Mouse (Mus musculus): ENCODE results near the gene Prpf3.
"Not testable (repeated sequence)": the region's sequence is repeated elsewhere in the genome, so short reads cannot be mapped to it uniquely, and the experiment has no call there.

Gene Prpf3

GRCm38 (mm10) chr3:95855502-95856089 is at the start of gene Prpf3:
Gene Prpf3, minus strand, starts transcription at chr3:95855885.
- peak; percentile 87 for DNase-seq (ENCODE audit: low read depth, low spot score)

DNA sequence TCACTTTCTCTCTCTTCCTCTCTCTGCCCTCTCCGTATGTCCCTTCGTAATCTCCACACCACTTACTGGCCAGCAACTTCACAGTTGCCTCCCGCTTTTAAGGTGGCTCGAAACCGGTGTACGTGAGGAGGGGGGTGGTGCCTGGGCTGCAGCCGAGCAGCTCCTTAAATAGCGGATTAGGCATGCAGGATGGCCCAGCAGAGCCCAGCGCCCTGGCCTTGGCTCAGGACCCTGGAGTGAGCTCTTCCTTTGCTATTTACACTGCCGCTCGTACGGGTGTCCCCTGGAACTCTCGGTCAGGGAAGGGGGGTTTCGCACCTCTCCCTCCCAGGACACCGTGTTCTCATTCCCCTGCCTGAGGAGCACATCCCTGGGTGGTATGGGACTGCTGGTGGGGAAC is 48.9 kb upstream of the Prpf3 start, which contains the start of gene Car14:
Gene Car14 (minus strand): TSS at position 124 of the 400 bp plus-strand sequence.
- no peak for DNase-seq (ENCODE audit: low read depth, low spot score)

DNA sequence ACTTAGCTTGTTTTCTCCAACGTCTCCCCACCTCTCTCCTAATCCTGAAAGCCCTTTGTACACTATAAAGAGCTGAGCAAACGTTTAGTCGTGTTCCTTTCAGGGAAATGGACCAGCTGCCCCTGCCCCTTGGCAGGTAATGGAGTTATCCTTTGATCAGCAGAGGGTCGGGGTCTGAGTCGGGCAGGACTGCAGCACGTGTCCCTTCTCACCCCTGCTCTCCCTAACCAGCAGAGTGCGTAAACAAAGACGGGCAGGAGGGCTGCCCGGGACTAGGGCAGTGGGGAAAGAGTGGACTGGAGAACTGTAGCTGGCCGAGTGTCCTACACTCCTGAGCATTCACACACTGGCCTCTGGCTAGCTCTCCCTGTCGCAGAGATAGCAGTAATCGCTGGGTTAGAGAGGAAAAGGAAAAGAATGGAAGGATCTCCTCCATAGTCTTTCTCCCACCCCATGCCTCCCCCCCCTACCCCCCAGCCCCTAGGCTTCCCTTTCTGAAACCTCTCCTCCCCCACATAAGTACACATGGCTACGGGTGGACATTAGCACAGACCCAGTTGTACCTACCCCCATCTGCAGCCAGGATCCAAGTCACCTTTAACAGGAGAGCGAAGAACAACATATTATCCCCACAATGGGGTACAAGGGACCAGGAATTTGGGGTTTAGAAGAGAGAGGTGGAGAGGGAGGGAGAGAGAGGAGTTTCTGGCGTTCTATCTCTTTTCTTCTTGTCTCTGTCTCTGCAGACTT is 48.2 kb upstream of the Prpf3 start:
- DNase-seq (ENCODE audit: low read depth, low spot score) = no peak

DNA sequence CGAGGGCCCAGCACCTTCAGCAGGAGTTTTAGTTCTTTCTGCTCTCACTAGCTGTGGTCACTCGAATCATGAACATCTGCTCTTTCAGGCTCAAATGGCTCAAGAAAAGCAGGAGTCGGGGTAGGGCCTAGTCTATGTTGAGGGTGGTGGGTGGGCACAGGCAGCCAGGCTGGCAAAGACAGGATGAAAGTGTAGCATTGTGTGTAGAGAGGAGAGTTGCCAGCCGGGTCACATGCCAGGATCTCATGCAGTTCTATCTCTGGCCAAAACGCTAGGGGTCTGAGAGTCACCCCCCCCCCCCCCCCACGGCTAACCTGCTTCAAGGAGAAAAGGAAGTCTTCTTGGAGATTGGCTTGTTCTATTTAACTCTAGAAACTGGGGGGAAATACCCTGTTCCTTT is 47.0 kb upstream of the Prpf3 start:
- no peak for DNase-seq (ENCODE audit: low read depth, low spot score)

GRCm38 (mm10) chr3:95902373-95902625 is 46.6 kb upstream of the Prpf3 start:
- no peak for DNase-seq (ENCODE audit: low read depth, low spot score)

- no peak for DNase-seq (ENCODE audit: low read depth, low spot score)
Measured at GRCm38 (mm10) chr3:95901616-95902372, 46.1 kb upstream of the Prpf3 start.

DNA sequence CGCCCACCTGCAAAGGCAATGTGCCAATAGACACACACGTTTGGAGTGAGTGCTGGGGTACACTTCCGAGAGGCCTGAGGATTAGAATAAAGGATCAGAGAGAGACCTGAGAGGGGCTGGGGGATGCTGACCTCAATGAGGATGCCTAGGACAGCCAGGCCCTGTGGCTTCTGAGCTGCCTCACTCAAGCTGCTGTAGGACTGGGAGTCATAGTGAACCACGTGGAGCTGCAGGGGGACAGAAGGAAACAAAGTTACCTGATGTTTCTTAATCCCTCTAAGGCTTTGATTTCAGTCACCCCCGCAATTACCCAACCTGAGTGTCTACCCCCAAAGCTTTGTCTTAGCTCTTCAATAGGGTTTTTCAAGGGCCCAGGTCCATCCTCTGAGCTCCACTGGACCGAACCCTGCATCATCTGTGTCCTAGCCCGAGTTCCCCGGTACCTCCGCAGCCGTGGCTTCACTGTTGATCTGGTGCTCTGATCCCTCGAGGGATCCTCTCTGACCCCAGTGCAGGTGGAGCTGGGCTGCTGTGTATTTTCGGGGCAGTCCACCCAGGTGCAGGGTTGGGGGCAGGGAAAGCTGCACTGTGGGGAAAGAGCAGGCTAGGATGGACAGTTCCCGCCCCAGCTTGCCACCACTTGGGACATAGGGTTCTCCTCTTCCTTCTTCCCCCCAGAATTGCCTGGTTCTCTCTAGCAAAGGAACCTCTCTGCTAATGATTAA is 44.3 kb upstream of the Prpf3 start:
- DNase-seq (ENCODE audit: low read depth, low spot score) = no peak

DNA sequence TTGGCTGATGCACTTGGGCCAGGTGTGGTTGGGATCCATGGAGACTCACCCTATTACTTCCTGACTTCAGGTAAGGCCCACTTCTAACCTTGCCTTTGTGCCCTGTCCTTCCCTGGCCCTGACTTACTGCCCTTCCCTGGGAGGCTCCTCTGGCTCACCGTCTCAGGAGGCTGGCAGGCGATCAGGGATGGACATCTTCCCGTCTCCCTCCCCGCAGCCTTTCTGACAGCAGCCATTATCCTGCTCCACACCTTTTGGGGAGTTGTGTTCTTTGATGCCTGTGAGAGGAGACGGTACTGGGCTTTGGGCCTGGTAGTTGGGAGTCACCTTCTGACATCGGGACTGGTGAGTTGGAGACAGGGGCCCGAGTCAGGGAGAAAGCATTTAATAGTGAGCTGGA is 39.8 kb upstream of the Prpf3 start:
- not testable (repeated sequence) for DNase-seq (ENCODE audit: low read depth, low spot score)

GRCm38 (mm10) chr3:95894317-95895160 is 38.9 kb upstream of the Prpf3 start:
- no peak for DNase-seq (ENCODE audit: low read depth, low spot score)

DNA sequence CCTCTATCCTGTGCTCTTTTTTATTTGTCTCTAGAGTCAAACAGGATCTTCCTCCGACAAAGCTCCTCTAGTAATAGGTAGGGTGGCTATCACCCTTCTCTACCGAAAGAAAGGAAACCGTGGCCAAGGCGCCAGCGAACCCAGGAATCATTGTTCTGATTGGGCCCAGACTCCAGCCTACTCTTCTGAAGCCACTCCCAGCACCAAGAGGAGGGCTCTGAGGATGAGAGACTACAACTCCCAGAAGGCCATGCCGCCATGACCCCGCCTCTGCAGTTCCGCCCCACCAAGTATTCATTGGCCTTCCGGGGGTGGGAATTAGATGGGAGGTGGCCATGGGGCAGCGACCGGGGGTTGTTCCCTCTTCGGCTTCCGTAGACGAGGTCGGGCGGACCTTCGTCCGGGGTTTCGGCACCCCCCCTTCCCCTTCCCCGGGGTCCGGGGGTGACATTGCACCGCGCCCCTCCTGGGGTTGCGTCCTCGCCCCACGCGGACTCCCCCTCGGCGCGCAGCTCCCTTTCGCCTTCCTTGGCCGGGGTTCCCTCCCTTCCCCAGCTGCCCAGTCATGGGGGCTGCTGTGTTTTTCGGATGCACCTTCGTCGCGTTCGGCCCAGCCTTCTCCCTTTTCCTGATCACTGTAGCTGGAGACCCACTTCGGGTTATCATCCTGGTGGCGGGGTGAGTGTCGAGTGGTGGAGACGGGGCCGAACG is 38.1 kb upstream of the Prpf3 start, which contains the start of gene Aph1a:
Gene Aph1a (plus strand): TSS at position 364 of the 711 bp plus-strand sequence.
- peak; percentile 87 for DNase-seq (ENCODE audit: low read depth, low spot score)

GRCm38 (mm10) chr3:95893126-95893525 is 37.4 kb upstream of the Prpf3 start:
- DNase-seq (ENCODE audit: low read depth, low spot score) = no peak

GRCm38 (mm10) chr3:95892066-95893052 is 36.7 kb upstream of the Prpf3 start:
- no peak for DNase-seq (ENCODE audit: low read depth, low spot score)

DNA sequence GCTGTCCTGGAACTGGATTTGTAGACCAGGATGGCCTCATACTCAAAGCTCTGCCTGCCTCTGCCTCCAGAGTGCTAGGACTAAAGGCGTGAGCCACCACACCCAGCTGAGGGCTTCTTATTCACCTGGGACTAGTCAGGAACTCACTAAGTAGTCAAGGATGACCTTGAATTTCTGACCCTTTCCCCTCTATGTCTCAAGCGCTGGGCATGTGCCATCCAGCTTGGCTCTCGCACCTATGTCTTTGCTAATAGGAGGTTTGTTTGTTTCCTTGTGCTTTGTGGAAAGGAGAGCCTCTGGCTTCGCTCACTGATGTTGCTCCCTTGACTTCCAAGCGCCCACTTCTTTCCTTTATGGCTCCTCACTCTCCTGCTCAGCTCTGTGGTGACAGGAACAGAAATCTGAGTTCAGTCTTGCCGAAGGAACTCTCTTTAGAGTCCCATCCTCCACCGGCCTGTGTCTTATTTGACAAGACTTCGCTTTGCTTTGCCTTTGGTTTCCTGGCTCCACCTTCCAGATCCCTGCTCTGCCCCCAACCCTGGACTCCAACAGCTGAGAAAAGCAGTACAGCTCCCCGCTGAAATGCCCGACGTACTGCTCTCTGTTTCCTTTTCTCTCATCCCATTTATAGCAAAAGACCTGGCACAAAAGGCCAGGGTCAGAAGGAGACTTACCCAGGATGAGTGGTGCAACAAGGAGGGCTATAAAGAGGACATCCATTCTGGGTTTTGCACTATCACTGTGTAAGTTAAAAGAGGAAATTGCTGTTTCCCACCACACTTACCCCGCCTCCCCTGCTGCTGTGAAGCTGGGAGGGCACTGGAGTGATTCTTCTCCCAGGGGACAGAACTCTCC is 35.8 kb upstream of the Prpf3 start, which contains the start of gene BC028528:
Gene BC028528 (minus strand): TSS at position 795 of the 855 bp plus-strand sequence.
- DNase-seq (ENCODE audit: low read depth, low spot score) = no peak

GRCm38 (mm10) chr3:95889664-95890063 is 34.0 kb upstream of the Prpf3 start:
- DNase-seq (ENCODE audit: low read depth, low spot score) = no peak

- DNase-seq (ENCODE audit: low read depth, low spot score) = no peak
Measured at GRCm38 (mm10) chr3:95887596-95887995, 31.9 kb upstream of the Prpf3 start.

DNA sequence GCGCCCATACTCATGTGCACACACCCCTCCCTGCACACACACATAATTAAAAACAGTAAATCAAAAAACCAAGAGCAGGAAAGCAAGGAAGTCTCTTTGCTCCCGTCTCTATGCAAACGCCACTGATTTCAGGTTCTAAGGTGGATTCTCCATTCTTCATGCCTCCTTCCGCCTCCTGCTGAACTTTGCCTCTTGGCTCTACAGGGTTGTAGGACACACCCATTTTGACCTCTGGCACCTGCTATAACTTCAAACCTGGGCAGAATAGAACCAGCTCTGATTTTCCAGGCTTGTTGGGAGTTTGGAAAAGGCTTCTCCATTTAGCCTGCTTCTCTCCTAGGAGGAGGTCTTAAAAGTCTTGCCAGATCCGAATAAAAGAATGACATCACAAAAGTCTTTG is 28.7 kb upstream of the Prpf3 start:
- no peak for DNase-seq (ENCODE audit: low read depth, low spot score)

GRCm38 (mm10) chr3:95882816-95883425 is 27.2 kb upstream of the Prpf3 start:
- no peak for DNase-seq (ENCODE audit: low read depth, low spot score)

Measured in c-Kit-negative CD71-positive TER-119-positive erythroid progenitor cells, embryonic 14.5 days (primary cell).